Mouse (Mus musculus): ENCODE results near the gene Tmem253. TPM values are rescaled to one million over a fixed set of nuclear protein-coding genes. Genes with fewer than 3 reads are reported as not detected.

Gene Tmem253
- polyA plus RNA-seq, 1 experiment, result 7.6 TPM

Other genes with a start within 250 kb of the Tmem253 start
- gene Ang4, start 242.1 kb upstream of the Tmem253 start, polyA plus RNA-seq (2012; ENCODE audit: insufficient read depth, insufficient read length, missing spikeins), result not detected in 2 replicates
- gene AY358078, start 215.6 kb upstream of the Tmem253 start, polyA plus RNA-seq (2012; ENCODE audit: insufficient read depth, insufficient read length, missing spikeins), result not detected in 2 replicates
- not detected in 2 replicates for gene Ear6, start 162.0 kb upstream of the Tmem253 start, polyA plus RNA-seq (2012; ENCODE audit: insufficient read depth, insufficient read length, missing spikeins)
- gene Mettl17, start 130.8 kb upstream of the Tmem253 start, polyA plus RNA-seq (2012; ENCODE audit: insufficient read depth, insufficient read length, missing spikeins), result 8.3 and 21.2 TPM in 2 replicates
- gene Slc39a2, start 122.8 kb upstream of the Tmem253 start, polyA plus RNA-seq (2012; ENCODE audit: insufficient read depth, insufficient read length, missing spikeins), result not detected in 2 replicates
- 243 and 259 TPM in 2 replicates for gene Ndrg2, start 101.5 kb upstream of the Tmem253 start, polyA plus RNA-seq (2012; ENCODE audit: insufficient read depth, insufficient read length, missing spikeins)
- not detected in 2 replicates for gene Tppp2, start 97.2 kb upstream of the Tmem253 start, polyA plus RNA-seq (2012; ENCODE audit: insufficient read depth, insufficient read length, missing spikeins)
- not detected in 2 replicates for gene Rnase13, start 92.9 kb upstream of the Tmem253 start, polyA plus RNA-seq (2012; ENCODE audit: insufficient read depth, insufficient read length, missing spikeins)
- gene Arhgef40, start 30.9 kb upstream of the Tmem253 start, polyA plus RNA-seq (2012; ENCODE audit: insufficient read depth, insufficient read length, missing spikeins), result 29.4 and 30.1 TPM in 2 replicates
- gene Zfp219, start 5.1 kb downstream of the Tmem253 start, polyA plus RNA-seq (2012; ENCODE audit: insufficient read depth, insufficient read length, missing spikeins), result 21.9 and 27.3 TPM in 2 replicates
- gene Olfr221, start 26.8 kb downstream of the Tmem253 start, polyA plus RNA-seq (2012; ENCODE audit: insufficient read depth, insufficient read length, missing spikeins), result not detected in 2 replicates
- gene Hnrnpc, start 88.4 kb downstream of the Tmem253 start, polyA plus RNA-seq (2012; ENCODE audit: insufficient read depth, insufficient read length, missing spikeins), result 127 and 150 TPM in 2 replicates
- 0.95 and 1.1 TPM in 2 replicates for gene Rpgrip1, start 95.0 kb downstream of the Tmem253 start, polyA plus RNA-seq (2012; ENCODE audit: insufficient read depth, insufficient read length, missing spikeins)
- gene Supt16, start 181.8 kb downstream of the Tmem253 start, polyA plus RNA-seq (2012; ENCODE audit: insufficient read depth, insufficient read length, missing spikeins), result 16.9 and 18.7 TPM in 2 replicates
- 25.0 and 31.7 TPM in 2 replicates for gene Chd8, start 242.1 kb downstream of the Tmem253 start, polyA plus RNA-seq (2012; ENCODE audit: insufficient read depth, insufficient read length, missing spikeins)

All from brown adipose tissue, adult 24 weeks (tissue).